Mouse (Mus musculus) heart, adult 2 months (tissue): Measurements from ENCODE around the gene Gdf7. TPM values are rescaled to one million over a fixed set of nuclear protein-coding genes. Genes with fewer than 3 reads are reported as not detected.
A peak's percentile ranks its signal among the peaks of the same experiment; 100 is the strongest.

Experiments
- DNase-seq, 2 experiments: peaks; one replicate each; pipeline ENCODE4 v3.0.0; 2021
- H3K27ac ChIP-seq: fragments of 200-600 bp; 2 replicates; pipeline ENCODE4 v1.8.1; 2022
- H3K27me3 ChIP-seq: fragments of 200-500 bp; 2 replicates; pipeline ENCODE4 v1.6.1; 2012; ENCODE audit warnings: mild to moderate bottlenecking, low read length, inconsistent platforms, mixed read lengths; ENCODE audit not compliant: control insufficient read depth, insufficient read depth
- H3K36me3 ChIP-seq: fragments of 200-500 bp; 2 replicates; pipeline ENCODE4 v1.6.1; 2012; ENCODE audit warnings: low read length, inconsistent platforms; ENCODE audit not compliant: control insufficient read depth, insufficient read depth
- H3K4me1 ChIP-seq: fragments of 200-500 bp; 2 replicates; pipeline ENCODE4 v1.6.1; 2011; ENCODE audit warnings: low read length; ENCODE audit not compliant: control insufficient read depth, insufficient read depth
- H3K4me3 ChIP-seq: fragments of 200-600 bp; 2 replicates; pipeline ENCODE4 v1.8.1; 2022
- H3K79me2 ChIP-seq: fragments of 200-500 bp; replicated peaks from 2 replicates; pipeline ENCODE4 v1.6.1; 2012; ENCODE audit warnings: mild to moderate bottlenecking, inconsistent platforms, low read length, moderate library complexity, mixed read lengths; ENCODE audit not compliant: control insufficient read depth, insufficient read depth
- H3K9ac ChIP-seq: fragments of 200-500 bp; 2 replicates; pipeline ENCODE4 v1.6.1; 2012; ENCODE audit warnings: low read depth, mild to moderate bottlenecking, control low read depth, inconsistent platforms, low read length, mixed read lengths
- CTCF ChIP-seq: fragments of 200-600 bp; IDR thresholded peaks from 2 replicates; pipeline ENCODE4 v1.8.1; 2022; ENCODE audit warnings: antibody characterized with exemption, mild to moderate bottlenecking, moderate library complexity
- EP300 ChIP-seq: fragments of 200-500 bp; IDR thresholded peaks from 2 replicates; pipeline ENCODE4 v1.6.1; 2011; ENCODE audit warnings: low read depth, low read length, control low read depth; ENCODE audit not compliant: insufficient read depth
- POLR2A ChIP-seq: fragments of 200-500 bp; IDR thresholded peaks from 2 replicates; pipeline ENCODE4 v1.6.1; 2011; ENCODE audit warnings: mild to moderate bottlenecking, low read depth, low read length, control low read depth; ENCODE audit not compliant: insufficient read depth
- WGBS: fragments of 180-500 bp; shearing (Covaris S2); methylation state at CpG from one replicate; pipeline ENCODE4 v1.1.7; 2018; 5-methylcytosine and 5-hydroxymethylcytosine counted together
- intact Hi-C: fragments of 180-260 bp; cut with DNase I; formaldehyde crosslinking; loops from one replicate; pipeline ENCODE4 v1.15.1; 2025
- polyA plus RNA-seq: library from polyadenylated mRNA; depleted of rRNA; stranded (reverse); fragments of >200 nt; gene quantifications from 2 replicates; pipeline ENCODE4 v1.2.3, GENCODE M21; 2012
- total RNA-seq, 2 experiments: library from RNA; stranded (reverse); gene quantifications; 2 replicates each; pipeline ENCODE4 v1.2.3; 2021

The Gdf7 gene
- total and polyA plus RNA-seq, 3 experiments, result 0.41 to 0.96 (median 0.84) TPM

DNA sequence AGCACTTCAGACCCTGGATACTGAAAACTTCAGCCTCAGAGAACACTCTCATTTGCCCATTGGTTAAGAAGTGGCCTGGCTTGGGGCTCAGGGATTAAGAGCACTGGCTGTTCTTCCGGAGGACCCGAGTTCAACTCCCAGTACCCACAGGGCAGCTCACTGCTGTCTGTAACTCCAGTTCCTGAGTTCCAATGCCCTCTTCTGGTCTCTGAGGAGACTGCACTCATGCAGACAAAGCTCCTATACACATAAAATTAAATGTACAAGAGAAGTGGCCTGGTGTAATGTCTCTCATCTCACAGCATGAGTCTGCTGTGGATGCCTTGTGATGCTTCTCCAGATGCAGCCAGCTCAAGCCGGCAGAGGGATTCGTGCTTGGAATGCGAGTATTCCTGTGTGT lies 14.8 kb upstream of the Gdf7 start:
- no peak overlapping the region for H3K9ac ChIP-seq
- H3K27ac ChIP-seq, result no peak overlapping the region
- intact Hi-C loops, result loop anchor here (10.0 kb wide), 1 partner anchor 318 kb away; no protein-coding TSS in a partner anchor
- no peak for TF ChIP-seq POLR2A
- TF ChIP-seq EP300, result no peak
- peak; percentile 51 for TF ChIP-seq CTCF
- H3K36me3 ChIP-seq, result no peaks in the 10 kb centered on the region
- no peak overlapping the region for H3K4me3 ChIP-seq
- 88% methylated on average over 5 of the region's 5 CpGs for WGBS
- DNase-seq, result no peak
- no peaks in the 10 kb centered on the region for H3K27me3 ChIP-seq
- H3K4me1 ChIP-seq, result peaks cover 4% of the 10 kb centered on the region
- no peaks in the 10 kb centered on the region; the same call in 1 of the 2 replicates for H3K79me2 ChIP-seq

DNA sequence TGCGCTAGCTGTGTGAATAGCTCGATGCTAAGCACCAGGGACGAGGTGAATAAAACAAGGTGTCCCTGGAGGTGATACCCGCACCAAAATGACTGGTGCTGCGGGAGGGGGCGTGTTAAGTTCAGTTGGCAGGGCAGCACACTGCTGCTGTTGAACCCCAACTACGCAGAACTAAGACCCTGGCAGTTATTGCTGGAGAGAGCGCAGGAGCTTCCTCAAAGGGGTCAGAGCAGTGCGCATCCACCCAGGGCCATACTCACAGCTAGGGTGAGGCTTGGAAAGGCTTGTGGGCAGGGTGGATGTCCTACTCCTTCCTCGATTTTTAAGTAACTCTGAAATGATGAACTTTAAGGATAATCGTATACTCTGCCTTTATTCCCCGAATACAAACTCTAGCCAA lies 12.0 kb upstream of the Gdf7 start:
- H3K9ac ChIP-seq, result peak overlapping the region; percentile 71
- H3K27me3 ChIP-seq, result no peaks in the 10 kb centered on the region
- no peak for DNase-seq
- peak overlapping the region; percentile 71 for H3K27ac ChIP-seq
- 18% methylated on average over 12 of the region's 12 CpGs for WGBS
- peak overlapping the region; percentile 69 for H3K4me3 ChIP-seq
- intact Hi-C loops, result loop anchor here (2.0 to 10.0 kb wide), 2 partner anchors 233 to 321 kb away; no protein-coding TSS in a partner anchor
- H3K4me1 ChIP-seq, result peaks cover 4% of the 10 kb centered on the region
- no peaks in the 10 kb centered on the region for H3K36me3 ChIP-seq
- TF ChIP-seq POLR2A (no peak), EP300 (no peak), CTCF (no peak)
- no peaks in the 10 kb centered on the region; the same call in 1 of the 2 replicates for H3K79me2 ChIP-seq

DNA sequence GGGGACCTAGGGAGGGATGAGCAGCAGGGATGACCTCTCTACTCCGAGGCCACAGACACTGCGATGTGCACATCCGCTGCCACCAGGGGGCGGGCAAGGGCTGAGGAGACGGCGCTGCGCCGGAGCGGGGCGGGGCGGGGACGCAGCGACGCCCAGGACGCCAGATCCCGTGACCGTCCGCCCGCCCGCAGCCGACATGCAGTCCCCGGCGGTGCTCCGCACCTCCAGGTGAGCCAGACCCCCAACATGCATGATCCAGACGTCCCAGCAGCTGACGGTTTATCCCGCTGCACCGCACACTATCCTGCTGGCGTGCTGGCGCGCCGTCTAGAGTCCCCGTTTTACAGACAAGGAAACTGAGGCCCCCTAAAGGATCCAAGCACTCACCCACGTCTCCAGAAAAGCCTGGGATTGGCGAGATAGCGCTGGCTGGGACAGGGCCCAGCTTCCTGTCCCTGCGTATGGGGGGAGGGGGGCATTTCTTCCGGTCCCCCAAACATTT lies 11.6 kb upstream of the Gdf7 start, which contains the start of gene Hs1bp3:
Gene Hs1bp3 (plus strand): TSS at position 163 of the 502 bp plus-strand sequence.
- Histone ChIP-seq H3K4me1 (peaks cover 4% of the 10 kb centered on the region), H3K4me3 (peak within 1 kb of the TSS; percentile 69), H3K27ac (peak within 1 kb of the TSS; percentile 71), H3K36me3 (no peaks in the 10 kb centered on the region), H3K9ac (peak within 1 kb of the TSS; percentile 71), H3K79me2 (no peaks in the 10 kb centered on the region; the same call in 1 of the 2 replicates), H3K27me3 (no peaks in the 10 kb centered on the region)
- WGBS, result under 1% methylated on average over 38 of the region's 38 CpGs
- peak; percentile 89 to 93 for DNase-seq
- TF ChIP-seq EP300 (no peak), CTCF (peak; percentile 94), POLR2A (peak; percentile 73)
- intact Hi-C loops, result loop anchor here (2.0 to 10.0 kb wide), 2 partner anchors 233 to 321 kb away; no protein-coding TSS in a partner anchor

DNA sequence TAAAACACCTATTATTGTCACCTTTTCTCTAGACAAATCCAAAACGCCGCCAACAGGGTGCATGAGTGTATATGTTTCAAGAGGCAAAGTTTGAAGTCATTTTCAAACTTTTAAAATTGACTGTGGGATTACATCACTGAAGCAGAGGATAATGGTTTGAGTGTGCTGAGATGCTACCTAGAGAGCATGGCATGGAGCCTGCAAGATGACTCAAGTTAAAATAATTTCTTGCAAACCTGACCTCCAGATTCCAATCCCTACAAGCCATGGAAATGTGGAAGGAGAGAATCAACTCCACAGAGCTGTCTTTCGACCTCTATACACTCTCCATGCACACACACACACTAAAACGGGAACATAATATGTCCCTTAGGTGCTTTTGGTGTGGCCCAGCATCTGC lies 10.5 kb upstream of the Gdf7 start:
- no peak overlapping the region for H3K4me3 ChIP-seq
- no peak overlapping the region for H3K9ac ChIP-seq
- H3K79me2 ChIP-seq, result no peaks in the 10 kb centered on the region; the same call in 1 of the 2 replicates
- 80% methylated on average over 4 of the region's 4 CpGs for WGBS
- no peaks in the 10 kb centered on the region for H3K36me3 ChIP-seq
- intact Hi-C loops, result loop anchor here (2.0 to 10.0 kb wide), 2 partner anchors 235 to 323 kb away; no protein-coding TSS in a partner anchor
- no peaks in the 10 kb centered on the region for H3K27me3 ChIP-seq
- peaks cover 4% of the 10 kb centered on the region for H3K4me1 ChIP-seq
- no peak for TF ChIP-seq POLR2A
- H3K27ac ChIP-seq, result no peak overlapping the region
- no peak for DNase-seq

DNA sequence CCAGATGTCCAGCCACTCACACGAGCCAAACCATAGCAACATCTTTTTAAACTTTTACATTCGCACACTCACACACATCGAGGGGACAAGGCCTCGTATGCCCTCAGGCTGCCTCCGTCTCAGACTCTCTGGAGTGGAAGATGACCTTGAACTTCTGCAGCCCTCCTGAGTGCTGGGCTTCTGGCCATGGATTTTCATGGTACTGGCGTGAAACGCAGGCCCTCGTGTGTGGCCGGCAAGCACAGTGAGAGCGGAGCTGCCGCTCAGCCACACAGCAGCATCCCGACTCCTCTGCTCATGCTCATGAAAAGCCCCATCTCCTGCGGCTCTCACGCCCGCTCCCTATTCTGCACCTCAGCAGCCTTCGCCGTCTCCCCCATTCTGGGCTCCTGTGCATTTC lies 9.2 kb upstream of the Gdf7 start:
- Histone ChIP-seq H3K9ac (no peak overlapping the region), H3K27me3 (no peaks in the 10 kb centered on the region), H3K79me2 (no peaks in the 10 kb centered on the region; the same call in 1 of the 2 replicates), H3K4me3 (no peak overlapping the region), H3K36me3 (no peaks in the 10 kb centered on the region), H3K27ac (no peak overlapping the region), H3K4me1 (peaks cover 4% of the 10 kb centered on the region)
- 55% methylated on average over 17 of the region's 17 CpGs for WGBS
- TF ChIP-seq EP300 (no peak), CTCF (no peak), POLR2A (no peak)
- intact Hi-C loops, result loop anchor here (10.0 kb wide), 1 partner anchor 324 kb away; no protein-coding TSS in a partner anchor
- DNase-seq, result no peak

DNA sequence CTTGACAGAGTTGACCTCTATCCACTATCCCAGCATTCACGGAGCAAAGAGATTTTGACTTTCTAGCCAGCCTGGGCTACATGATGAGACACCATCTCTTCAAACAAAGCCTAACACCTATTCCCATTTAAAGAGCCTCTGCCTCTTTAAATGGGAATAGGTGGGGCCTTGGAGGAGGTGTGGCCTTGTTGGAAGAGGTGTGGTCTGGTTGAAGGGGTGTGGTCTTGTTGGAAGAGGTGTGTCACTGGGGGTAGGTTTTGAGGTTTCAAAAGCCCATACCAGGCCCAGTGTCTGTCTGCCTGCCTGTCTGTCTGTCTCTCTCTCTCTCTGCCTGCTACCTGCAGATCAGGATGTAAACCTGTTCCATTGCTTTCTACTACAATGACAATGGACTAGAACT lies 5.2 kb upstream of the Gdf7 start:
- intact Hi-C loops, result loop anchor here (1.0 kb wide), 2 partner anchors 248 to 316 kb away; no protein-coding TSS in a partner anchor
- 54% methylated on average over 1 of the region's 1 CpGs for WGBS
- Histone ChIP-seq H3K36me3 (no peaks in the 10 kb centered on the region), H3K9ac (no peak overlapping the region), H3K4me1 (no peaks in the 10 kb centered on the region), H3K27me3 (no peaks in the 10 kb centered on the region; the same call in 1 of the 2 replicates), H3K79me2 (no peaks in the 10 kb centered on the region), H3K4me3 (no peak overlapping the region), H3K27ac (no peak overlapping the region)
- DNase-seq, result no peak
- TF ChIP-seq EP300, result no peak
- no peak; the same call in 1 of the 2 replicates for TF ChIP-seq CTCF
- TF ChIP-seq POLR2A, result no peak
